Mouse (Mus musculus) heart, embryonic 10.5 days (tissue): ENCODE measurements around the gene Gng7. TPM values are rescaled to one million over a fixed set of nuclear protein-coding genes. Genes with fewer than 3 reads are reported as not detected.
"Not testable (repeated sequence)": the region's sequence is repeated elsewhere in the genome, so short reads cannot be mapped to it uniquely, and the experiment has no call there.

Experiments used
- DNase-seq: peaks from one replicate; pipeline ENCODE4 v3.0.0-alpha.2; 2017; ENCODE audit warnings: low spot score
- H3K27ac ChIP-seq: fragments of 300-500 bp; sonication (generic); 2 replicates; pipeline ENCODE4 v1.5.1; 2016; ENCODE audit warnings: mild to moderate bottlenecking
- H3K27me3 ChIP-seq: fragments of 300-500 bp; sonication (generic); 2 replicates; pipeline ENCODE4 v1.6.1; 2016; ENCODE audit warnings: mild to moderate bottlenecking; ENCODE audit not compliant: poor library complexity, insufficient read depth, severe bottlenecking
- H3K36me3 ChIP-seq: fragments of 300-500 bp; sonication (generic); 2 replicates; pipeline ENCODE4 v1.6.1; 2016; ENCODE audit warnings: mild to moderate bottlenecking, moderate library complexity
- H3K4me1 ChIP-seq: fragments of 300-500 bp; sonication (generic); 2 replicates; pipeline ENCODE4 v1.6.1; 2016; ENCODE audit warnings: mild to moderate bottlenecking
- H3K4me3 ChIP-seq: fragments of 300-500 bp; sonication (generic); 2 replicates; pipeline ENCODE4 v1.5.1; 2016; ENCODE audit warnings: mild to moderate bottlenecking, moderate library complexity
- H3K9me3 ChIP-seq: fragments of 300-500 bp; sonication (generic); 2 replicates; pipeline ENCODE4 v1.6.1; 2016; ENCODE audit warnings: mild to moderate bottlenecking, moderate library complexity
- WGBS: fragments of 180-500 bp; shearing (Covaris S2); methylation state at CpG from one replicate; pipeline ENCODE4 v1.1.7; 2016; 5-methylcytosine and 5-hydroxymethylcytosine counted together
- polyA plus RNA-seq: library from polyadenylated mRNA; unstranded; fragments of >200 nt; fragmentation: Nextera tagmentation; extraction: Ambion mirVana; gene quantifications from 2 replicates; pipeline ENCODE4 v1.2.1, GENCODE M21; 2016

Gene Gng7
- 1.5 and 2.1 TPM in 2 replicates for polyA plus RNA-seq

- H3K27ac ChIP-seq, result no peak within 1 kb of the TSS
- WGBS, result 11% methylated on average over 31 of the region's 31 CpGs
- H3K27me3 ChIP-seq, result peaks cover 21% of the 10 kb centered on the region
- no peaks in the 10 kb centered on the region for H3K9me3 ChIP-seq
- peaks cover 13% of the 10 kb centered on the region for H3K4me1 ChIP-seq
- DNase-seq, result peak; percentile 96
- H3K36me3 ChIP-seq, result no peaks in the 10 kb centered on the region
- H3K4me3 ChIP-seq, result peak within 1 kb of the TSS; percentile 49
Observed at GRCm38 (mm10) chr10:81014393-81015384, at the start of gene Gng7. Gene Gng7 (minus strand): TSS chr10:81014945.

GRCm38 (mm10) chr10:81064519-81064918, 49.8 kb upstream of the Gng7 start:
- H3K4me3 ChIP-seq, H3K27me3 ChIP-seq, H3K4me1 ChIP-seq, H3K9me3 ChIP-seq, H3K27ac ChIP-seq, DNase-seq, H3K36me3 ChIP-seq: not testable (repeated sequence)
- 83% methylated on average over 8 of the region's 8 CpGs for WGBS

GRCm38 (mm10) chr10:81062710-81063109, 48.0 kb upstream of the Gng7 start:
- H3K36me3 ChIP-seq, result peaks cover 5% of the 10 kb centered on the region; the same call in 1 of the 2 replicates
- DNase-seq, result no peak
- no peak overlapping the region for H3K27ac ChIP-seq
- H3K4me3 ChIP-seq, result no peak overlapping the region
- no peaks in the 10 kb centered on the region for H3K27me3 ChIP-seq
- no peaks in the 10 kb centered on the region for H3K9me3 ChIP-seq
- H3K4me1 ChIP-seq, result peaks cover 14% of the 10 kb centered on the region
- WGBS, result 63% methylated on average over 4 of the region's 4 CpGs

- no peaks in the 10 kb centered on the region for H3K9me3 ChIP-seq
- WGBS, result under 1% methylated on average over 48 of the region's 48 CpGs
- H3K27me3 ChIP-seq, result no peaks in the 10 kb centered on the region
- peak within 1 kb of the TSS; percentile 93 for H3K27ac ChIP-seq
- peak within 1 kb of the TSS; percentile 87 for H3K4me3 ChIP-seq
- H3K4me1 ChIP-seq, result peaks cover 30% of the 10 kb centered on the region
- DNase-seq, result peak; percentile 99
- H3K36me3 ChIP-seq, result peaks cover 16% of the 10 kb centered on the region; the same call in 1 of the 2 replicates
Observed at GRCm38 (mm10) chr10:81059603-81060543, 45.1 kb upstream of the Gng7 start, which contains the start of gene Sgta. Gene Sgta (minus strand): TSS chr10:81060181.

- DNase-seq, result no peak
- H3K4me3 ChIP-seq, result peak overlapping the region; percentile 87
- 87% methylated on average over 6 of the region's 6 CpGs for WGBS
- H3K36me3 ChIP-seq, result peaks cover 19% of the 10 kb centered on the region; the same call in 1 of the 2 replicates
- no peak overlapping the region for H3K27ac ChIP-seq
- peaks cover 30% of the 10 kb centered on the region for H3K4me1 ChIP-seq
- H3K9me3 ChIP-seq, result no peaks in the 10 kb centered on the region
- H3K27me3 ChIP-seq, result no peaks in the 10 kb centered on the region
Observed at GRCm38 (mm10) chr10:81058896-81059295, 44.2 kb upstream of the Gng7 start.

- no peaks in the 10 kb centered on the region for H3K27me3 ChIP-seq
- DNase-seq, result no peak
- WGBS, result 94% methylated on average over 23 of the region's 23 CpGs
- H3K4me1 ChIP-seq, result peaks cover 30% of the 10 kb centered on the region
- H3K36me3 ChIP-seq, result peaks cover 28% of the 10 kb centered on the region
- H3K27ac ChIP-seq, result no peak overlapping the region
- H3K4me3 ChIP-seq, result no peak overlapping the region
- no peaks in the 10 kb centered on the region for H3K9me3 ChIP-seq
Observed at GRCm38 (mm10) chr10:81057406-81058130, 42.8 kb upstream of the Gng7 start.

GRCm38 (mm10) chr10:81055802-81056340, 41.1 kb upstream of the Gng7 start:
- not testable (repeated sequence) for H3K4me3 ChIP-seq, H3K27ac ChIP-seq, H3K9me3 ChIP-seq, H3K27me3 ChIP-seq, DNase-seq
- WGBS, result 79% methylated on average over 10 of the region's 11 CpGs
- Histone ChIP-seq H3K36me3 (peaks cover 45% of the 10 kb centered on the region), H3K4me1 (peaks cover 34% of the 10 kb centered on the region)

- Histone ChIP-seq H3K36me3 (peaks cover 52% of the 10 kb centered on the region), H3K4me3 (no peak overlapping the region), H3K27me3 (no peaks in the 10 kb centered on the region), H3K9me3 (no peaks in the 10 kb centered on the region), H3K27ac (no peak overlapping the region), H3K4me1 (peaks cover 34% of the 10 kb centered on the region)
- no peak for DNase-seq
- 82% methylated on average over 6 of the region's 6 CpGs for WGBS
Observed at GRCm38 (mm10) chr10:81055169-81055568, 40.4 kb upstream of the Gng7 start.

- Histone ChIP-seq H3K27me3 (no peaks in the 10 kb centered on the region), H3K4me3 (no peak overlapping the region), H3K27ac (no peak overlapping the region), H3K9me3 (no peaks in the 10 kb centered on the region), H3K4me1 (peaks cover 20% of the 10 kb centered on the region), H3K36me3 (peaks cover 71% of the 10 kb centered on the region)
- no peak for DNase-seq
- 90% methylated on average over 5 of the region's 5 CpGs for WGBS
Observed at GRCm38 (mm10) chr10:81052577-81052976, 37.8 kb upstream of the Gng7 start.

- H3K9me3 ChIP-seq, result no peaks in the 10 kb centered on the region
- H3K4me3 ChIP-seq, result no peak overlapping the region
- peaks cover 6% of the 10 kb centered on the region; the same call in 1 of the 2 replicates for H3K4me1 ChIP-seq
- no peaks in the 10 kb centered on the region for H3K27me3 ChIP-seq
- 88% methylated on average over 6 of the region's 6 CpGs for WGBS
- H3K36me3 ChIP-seq, result peaks cover 77% of the 10 kb centered on the region
- no peak overlapping the region for H3K27ac ChIP-seq
- no peak for DNase-seq
Observed at GRCm38 (mm10) chr10:81051133-81051532, 36.4 kb upstream of the Gng7 start.

- Histone ChIP-seq H3K4me1 (peaks cover 4% of the 10 kb centered on the region; the same call in 1 of the 2 replicates), H3K36me3 (peaks cover 80% of the 10 kb centered on the region), H3K4me3 (no peak overlapping the region), H3K27me3 (no peaks in the 10 kb centered on the region), H3K9me3 (no peaks in the 10 kb centered on the region), H3K27ac (no peak overlapping the region)
- WGBS, result 84% methylated on average over 4 of the region's 4 CpGs
- no peak for DNase-seq
Observed at GRCm38 (mm10) chr10:81050645-81051044, 35.9 kb upstream of the Gng7 start.

GRCm38 (mm10) chr10:81045246-81045645, 30.5 kb upstream of the Gng7 start:
- peaks cover 80% of the 10 kb centered on the region for H3K36me3 ChIP-seq
- H3K27ac ChIP-seq, H3K27me3 ChIP-seq, H3K4me1 ChIP-seq, H3K9me3 ChIP-seq, DNase-seq, H3K4me3 ChIP-seq: not testable (repeated sequence)
- WGBS, result 91% methylated on average over 14 of the region's 14 CpGs
